Mouse (Mus musculus): ENCODE measurements around the gene Pip4k2b. TPM values are rescaled to one million over a fixed set of nuclear protein-coding genes. Genes with fewer than 3 reads are reported as not detected.
A peak's percentile ranks its signal among the peaks of the same experiment; 100 is the strongest.
"Not testable (repeated sequence)": the region's sequence is repeated elsewhere in the genome, so short reads cannot be mapped to it uniquely, and the experiment has no call there.

The Pip4k2b gene
- polyA plus RNA-seq, 1 experiment = 63.3 TPM

DNA sequence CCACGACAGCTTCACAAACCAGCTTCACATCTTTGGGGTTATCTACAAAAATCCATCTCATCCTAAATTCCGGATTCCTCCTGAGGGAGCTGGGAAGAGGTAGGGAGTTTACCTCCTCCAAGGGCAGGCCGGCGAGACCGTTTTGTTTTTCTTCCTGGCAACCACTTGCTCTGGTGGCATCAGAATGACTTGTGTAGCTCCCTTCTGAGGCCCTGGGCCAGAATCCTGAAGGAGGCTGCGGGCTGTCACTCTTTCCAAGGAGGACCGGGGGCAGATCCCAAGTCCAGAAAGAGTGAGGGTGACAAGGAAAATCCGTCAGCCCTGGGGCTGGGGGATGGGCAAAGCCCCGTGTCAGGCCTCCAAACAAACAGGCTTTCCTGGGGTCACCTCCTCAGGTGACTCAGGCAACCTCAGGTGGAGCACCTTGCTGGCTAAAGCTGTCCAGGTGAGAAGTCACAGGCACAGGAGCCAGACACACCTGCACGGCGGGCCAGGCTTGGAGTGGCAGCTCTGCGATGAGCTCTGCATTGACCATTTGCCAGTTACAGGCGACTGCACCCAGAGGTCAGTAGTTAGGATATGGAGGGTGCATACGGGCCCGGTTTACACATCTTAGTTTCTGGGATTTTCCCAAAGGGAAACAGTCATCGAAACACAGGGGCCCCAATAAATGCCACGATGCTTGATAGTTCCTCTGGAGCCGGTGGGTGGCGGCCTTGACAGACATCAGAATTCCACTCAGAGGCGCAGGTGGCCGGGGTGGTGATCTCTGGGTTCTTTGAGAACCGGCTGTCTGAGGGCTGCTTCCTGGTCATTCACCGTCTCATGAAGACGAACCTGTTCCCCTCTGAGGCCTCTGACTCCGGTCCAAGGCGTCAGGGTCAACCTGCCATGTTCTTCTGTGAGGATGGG, 26.9 kb downstream of the Pip4k2b start:
- DNase-seq (ENCODE audit: extremely low spot score in 1 of 2, low spot score in 1 of 2) = no peak

DNA sequence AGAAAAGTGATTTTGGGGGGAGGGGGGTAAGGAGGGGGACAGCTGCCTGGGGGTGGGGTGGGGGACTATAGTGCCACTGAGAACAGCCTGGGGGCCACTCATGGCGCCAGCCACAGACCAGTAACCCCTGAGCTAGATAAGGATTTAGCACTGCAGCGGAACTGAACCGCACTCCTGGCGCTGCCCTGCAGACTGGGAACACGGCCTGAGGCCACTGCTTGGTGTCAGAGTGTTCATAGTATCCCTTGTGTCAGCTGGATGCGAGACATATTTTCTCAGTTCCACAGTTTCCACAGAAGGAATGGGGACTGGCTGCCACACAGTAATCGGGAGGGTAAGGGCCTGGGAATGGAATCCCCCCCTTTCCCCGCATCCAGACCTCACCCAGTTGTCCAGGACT, 28.5 kb downstream of the Pip4k2b start:
- DNase-seq (ENCODE audit: extremely low spot score in 1 of 2, low spot score in 1 of 2) = no peak

GRCm38 (mm10) chr11:97714784-97715760, 29.4 kb downstream of the Pip4k2b start:
- DNase-seq (ENCODE audit: extremely low spot score in 1 of 2, low spot score in 1 of 2) = peak in 1 of 2 experiments; percentile 43

GRCm38 (mm10) chr11:97714356-97714755, 30.1 kb downstream of the Pip4k2b start:
- no peak for DNase-seq (ENCODE audit: extremely low spot score in 1 of 2, low spot score in 1 of 2)

GRCm38 (mm10) chr11:97713896-97714295, 30.6 kb downstream of the Pip4k2b start:
- peak in 1 of 2 experiments; percentile 19 for DNase-seq (ENCODE audit: extremely low spot score in 1 of 2, low spot score in 1 of 2)

GRCm38 (mm10) chr11:97712286-97712685, 32.2 kb downstream of the Pip4k2b start:
- DNase-seq (ENCODE audit: extremely low spot score in 1 of 2, low spot score in 1 of 2) = no peak

GRCm38 (mm10) chr11:97711200-97711900, 33.2 kb downstream of the Pip4k2b start:
- DNase-seq (ENCODE audit: extremely low spot score in 1 of 2, low spot score in 1 of 2) = no peak

GRCm38 (mm10) chr11:97710067-97710466, 34.4 kb downstream of the Pip4k2b start:
- not testable (repeated sequence) for DNase-seq (ENCODE audit: extremely low spot score in 1 of 2, low spot score in 1 of 2)

- peak; percentile 100 for DNase-seq (ENCODE audit: extremely low spot score in 1 of 2, low spot score in 1 of 2)
These were observed 41.3 kb downstream of the Pip4k2b start, which contains the start of gene Psmb3 for GRCm38 (mm10) chr11:97703039-97703826. TSS of gene Psmb3 (plus strand) at chr11:97703399.

- peak; percentile 78 to 96 for DNase-seq (ENCODE audit: extremely low spot score in 1 of 2, low spot score in 1 of 2)
These were observed 42.1 kb downstream of the Pip4k2b start for GRCm38 (mm10) chr11:97702393-97702745.

GRCm38 (mm10) chr11:97701581-97702392, 42.7 kb downstream of the Pip4k2b start:
- peak in 1 of 2 experiments; percentile 34 for DNase-seq (ENCODE audit: extremely low spot score in 1 of 2, low spot score in 1 of 2)

DNA sequence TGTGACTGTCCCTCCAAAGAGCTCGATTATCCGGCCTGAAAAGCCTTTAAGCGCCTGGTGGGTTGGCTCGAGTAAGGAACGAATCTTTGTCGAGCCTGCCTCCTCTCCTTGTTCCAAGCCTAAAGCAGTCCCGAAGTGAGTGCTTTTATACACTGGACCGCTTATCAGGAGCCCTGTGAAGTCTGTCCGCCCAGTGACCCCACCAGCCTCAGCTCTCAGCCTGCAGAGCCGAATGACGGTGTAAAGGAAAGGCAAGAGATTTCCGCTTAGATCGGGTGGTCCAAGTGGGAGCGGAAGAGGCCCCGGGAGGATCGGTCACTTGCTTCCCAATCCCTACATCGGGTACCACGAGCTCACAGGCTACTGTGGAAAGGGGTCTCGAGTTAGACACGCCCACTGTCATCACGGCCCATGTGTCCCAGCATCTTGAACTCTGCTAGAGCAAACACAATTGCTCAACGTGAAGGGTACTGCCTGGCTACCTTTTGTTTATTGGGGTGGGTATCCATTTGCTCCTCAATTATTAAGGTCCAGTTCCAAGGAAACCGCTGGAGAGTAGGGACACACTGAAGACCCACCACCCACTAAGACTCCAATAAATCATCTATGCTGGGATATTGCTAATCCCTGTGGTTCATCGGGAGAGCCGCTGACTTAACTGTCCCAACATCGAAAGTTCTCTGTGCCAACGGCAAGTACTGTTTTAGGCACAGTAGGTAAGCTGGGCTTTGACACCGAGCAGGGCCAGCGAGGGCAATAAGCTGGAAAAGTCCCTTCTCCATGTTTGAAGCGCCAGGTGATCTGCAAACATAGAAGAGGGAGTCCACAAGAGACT, 43.5 kb downstream of the Pip4k2b start:
- DNase-seq (ENCODE audit: extremely low spot score in 1 of 2, low spot score in 1 of 2) = no peak

DNA sequence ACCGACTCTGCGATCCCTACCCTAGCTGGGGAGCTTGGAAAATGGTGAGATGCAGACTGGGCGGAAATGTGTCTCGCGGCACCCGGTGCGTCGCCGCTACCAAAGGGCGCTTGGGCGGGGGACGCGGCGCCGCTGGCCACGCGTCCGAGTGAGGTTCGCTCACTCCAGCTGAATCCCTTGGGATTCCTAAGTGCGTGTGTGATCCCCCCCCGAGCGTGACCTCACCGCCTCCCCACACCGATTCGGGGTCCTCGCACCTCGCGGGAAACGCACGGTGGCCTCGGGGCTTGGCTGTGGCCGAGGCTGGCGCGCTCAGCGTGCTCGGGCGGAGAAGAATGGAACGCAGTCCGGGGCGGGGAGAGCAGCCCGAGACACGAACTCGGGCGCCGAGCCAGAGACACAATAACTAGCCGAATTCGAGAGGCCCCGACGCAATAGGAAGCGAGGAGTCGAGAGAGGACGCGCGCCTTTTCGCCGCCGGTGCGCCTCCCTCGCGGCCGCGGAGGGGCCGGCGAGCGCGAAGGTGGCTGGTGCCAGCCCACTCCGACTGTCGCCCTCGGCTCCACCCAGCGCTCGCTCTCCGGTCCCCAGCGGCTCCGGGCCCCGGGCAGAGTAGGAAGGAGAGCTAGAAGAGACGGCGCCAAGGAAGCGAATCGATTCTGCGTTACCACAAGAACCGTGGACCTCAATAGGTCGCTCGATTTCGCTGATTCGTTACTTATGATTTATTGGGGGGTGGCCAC, 44.3 kb downstream of the Pip4k2b start, which contains the start of gene Pcgf2:
Gene Pcgf2, minus strand, starts transcription at position 495 of the 743 bp plus-strand sequence.
- DNase-seq (ENCODE audit: extremely low spot score in 1 of 2, low spot score in 1 of 2) = peak in 1 of 2 experiments; percentile 72

- peak; percentile 80 to 90 for DNase-seq (ENCODE audit: extremely low spot score in 1 of 2, low spot score in 1 of 2)
These were observed 44.9 kb downstream of the Pip4k2b start for GRCm38 (mm10) chr11:97699626-97700002.

DNA sequence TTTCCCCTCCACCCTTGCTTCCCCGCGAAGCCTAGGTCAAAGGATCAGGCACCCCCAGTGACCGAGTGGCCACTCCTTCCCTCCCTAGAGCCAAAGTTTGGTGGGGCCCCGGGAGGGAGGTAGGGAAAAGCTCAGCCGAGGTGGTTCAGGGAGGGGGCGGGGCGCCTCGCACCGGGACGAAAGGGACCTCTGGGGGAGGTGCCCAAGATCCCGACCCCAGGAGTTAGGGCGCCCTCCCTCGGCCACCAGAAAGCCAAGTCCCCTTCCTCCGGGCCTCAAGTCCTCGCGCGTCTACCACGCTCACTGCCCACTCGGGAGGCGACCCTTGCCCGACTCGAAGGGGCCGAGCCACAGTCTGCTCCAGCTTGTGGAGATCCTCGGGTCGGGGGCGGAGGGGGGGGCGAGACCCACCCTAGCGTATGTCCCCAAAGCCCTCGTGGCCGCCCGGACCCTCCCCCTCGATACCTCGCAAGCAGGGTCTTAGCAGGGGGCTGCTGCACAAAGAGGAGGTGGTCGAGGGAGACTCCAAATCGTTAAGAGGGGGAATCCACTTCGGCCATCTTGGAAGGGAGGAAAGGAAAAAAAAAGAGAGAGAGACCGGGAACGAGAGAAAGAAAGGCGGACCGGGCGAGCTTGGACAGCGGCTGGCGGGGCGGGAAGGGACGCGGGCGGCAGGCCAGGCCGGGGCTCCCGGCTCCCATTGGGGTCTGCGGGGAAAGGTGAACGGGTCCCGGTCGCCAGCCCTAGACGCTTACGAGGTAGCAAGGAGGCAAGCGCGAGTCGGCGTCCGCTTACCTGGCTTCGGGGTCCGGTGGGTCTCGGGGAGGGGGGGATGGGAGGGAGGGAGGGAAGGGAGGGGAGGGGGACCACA, 45.5 kb downstream of the Pip4k2b start:
- DNase-seq (ENCODE audit: extremely low spot score in 1 of 2, low spot score in 1 of 2) = peak in 1 of 2 experiments; percentile 51

GRCm38 (mm10) chr11:97697891-97698529, 46.5 kb downstream of the Pip4k2b start:
- no peak for DNase-seq (ENCODE audit: extremely low spot score in 1 of 2, low spot score in 1 of 2)

Data from frontal cortex, adult 2 months (tissue).